17 mouse cellular contexts compared by ENCODE assay signal in the genomic region with DNA sequence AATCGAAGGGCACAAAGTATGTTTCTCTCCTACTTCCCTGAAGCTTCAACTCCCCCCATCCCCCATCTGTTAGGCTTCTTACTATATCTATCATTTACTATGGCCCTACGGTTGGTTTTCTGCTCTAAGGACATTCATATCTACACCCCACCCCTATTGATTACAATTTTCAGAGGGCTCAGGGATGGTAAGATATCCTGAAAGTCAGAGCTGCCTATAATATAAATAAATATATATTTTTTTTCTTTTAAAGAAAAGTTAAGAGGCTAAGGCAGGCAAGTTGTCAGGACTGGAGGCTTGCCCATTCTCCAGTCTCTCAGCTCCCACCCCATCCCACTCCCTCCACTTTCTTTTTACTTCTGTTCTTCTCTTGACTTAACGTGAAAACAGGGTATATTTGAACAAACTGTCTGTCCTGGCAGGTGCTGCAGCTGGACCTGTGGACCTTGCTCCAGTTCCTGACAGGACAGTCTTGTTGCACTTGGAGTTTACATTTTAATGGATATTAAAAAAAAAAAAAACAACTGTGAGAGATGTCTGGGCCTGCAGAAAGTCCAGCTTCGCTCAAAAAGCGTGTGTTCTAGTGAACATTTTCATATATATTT. TPM values are rescaled to one million over a fixed set of nuclear protein-coding genes. Genes with fewer than 3 reads are reported as not detected.
DNase-seq lines count a peak whose midpoint lies in the region; ATAC-seq and TF ChIP-seq lines count a peak whose summit lies in the region.
"Had no signal": no experiment of that assay in that cellular context is flagged by ENCODE, and none has a peak within 500 bp of the region (broad histone marks: within the 10 kb centered on the region; RNA-seq: fewer than 3 reads in every experiment).

No protein-coding gene starts in this region.

- no peaks in the 10 kb centered on the region for H3K36me3 ChIP-seq in embryonic facial prominence, embryonic 10.5 days (replicated peaks)
- no peaks in the 10 kb centered on the region for H3K36me3 ChIP-seq in hindbrain, embryonic 11.5 days (ENCODE audit: control insufficient read depth, insufficient read depth, low read length)
- H3K36me3 ChIP-seq in kidney, adult 2 months (ENCODE audit: control insufficient read depth, insufficient read depth, low read length): no peaks in the 10 kb centered on the region
- peaks cover 28% of the 10 kb centered on the region for H3K36me3 ChIP-seq in neural tube, embryonic 12.5 days
- H3K36me3 ChIP-seq: limb, embryonic 13.5 days had no signal

- peak; percentile 14 for DNase-seq in embryonic facial prominence, embryonic 10.5 days (ENCODE audit: low spot score)
- DNase-seq in hindbrain, embryonic 11.5 days (ENCODE audit: low spot score): peak; percentile 42
- peak; percentile 76 for DNase-seq in kidney, adult 2 months
- DNase-seq in layer of hippocampus, postnatal 14 days (ENCODE audit: low spot score in 2 of 2): no peak
- no peak for DNase-seq in adrenal gland, adult 18-20 months (ENCODE audit: low spot score in 2 of 2)
- DNase-seq: adrenal gland, postnatal 25 days; cerebellum, postnatal 36 days; heart, postnatal 36 days; thymus, postnatal 25 days had no signal

- H3K27me3 ChIP-seq in embryonic facial prominence, embryonic 10.5 days (replicated peaks; ENCODE audit: low read depth, poor library complexity, severe bottlenecking): peaks cover 100% of the 10 kb centered on the region
- H3K27me3 ChIP-seq in hindbrain, embryonic 11.5 days (ENCODE audit: control insufficient read depth, insufficient read depth, low read length): peaks cover 73% of the 10 kb centered on the region
- H3K27me3 ChIP-seq in kidney, adult 2 months (replicated peaks; ENCODE audit: control insufficient read depth, insufficient read depth, low read length): no peaks in the 10 kb centered on the region
- no peaks in the 10 kb centered on the region for H3K27me3 ChIP-seq in neural tube, embryonic 12.5 days (replicated peaks)

- 11% methylated on average over 5 of the region's 5 CpGs for WGBS in embryonic facial prominence, embryonic 10.5 days
- 31% methylated on average over 5 of the region's 5 CpGs for WGBS in hindbrain, embryonic 11.5 days
- WGBS in kidney, adult 2 months: 34% methylated on average over 5 of the region's 5 CpGs
- WGBS in neural tube, embryonic 12.5 days: 22% methylated on average over 5 of the region's 5 CpGs

- H3K9ac ChIP-seq in hindbrain, embryonic 11.5 days (ENCODE audit: low read depth, low read length): peak overlapping the region; percentile 31; the same call in 1 of the 2 replicates
- H3K9ac ChIP-seq in neural tube, embryonic 12.5 days: peak overlapping the region; percentile 100
- H3K9ac ChIP-seq: limb, embryonic 13.5 days had no signal

- H3K4me1 ChIP-seq in embryonic facial prominence, embryonic 10.5 days: peaks cover 20% of the 10 kb centered on the region
- peaks cover 10% of the 10 kb centered on the region; the same call in 1 of the 2 replicates for H3K4me1 ChIP-seq in hindbrain, embryonic 11.5 days (replicated peaks; ENCODE audit: control insufficient read depth, insufficient read depth, low read length)
- H3K4me1 ChIP-seq in kidney, adult 2 months (ENCODE audit: control insufficient read depth, insufficient read depth, low read length): peaks cover 27% of the 10 kb centered on the region
- H3K4me1 ChIP-seq in neural tube, embryonic 12.5 days: peaks cover 84% of the 10 kb centered on the region

- no peak overlapping the region for H3K27ac ChIP-seq in embryonic facial prominence, embryonic 10.5 days (replicated peaks)
- H3K27ac ChIP-seq in hindbrain, embryonic 11.5 days (ENCODE audit: low read depth, low read length): peak overlapping the region; percentile 98
- H3K27ac ChIP-seq in kidney, adult 2 months (ENCODE audit: insufficient read depth, low read depth, low read length): peak overlapping the region; percentile 89; the same call in 1 of the 2 replicates
- peak overlapping the region; percentile 100 for H3K27ac ChIP-seq in neural tube, embryonic 12.5 days
- H3K27ac ChIP-seq: limb, embryonic 13.5 days; macrophage had no signal

- TF ChIP-seq CTCF in kidney, adult 2 months (conservative IDR thresholded peaks at IDR 0.05; ENCODE audit: insufficient read depth, insufficient read length, low read depth, low read length): no peak

- H3K4me2 ChIP-seq in hindbrain, embryonic 11.5 days (replicated peaks; ENCODE audit: low read depth, low read length): peak overlapping the region; percentile 79
- peak overlapping the region; percentile 100 for H3K4me2 ChIP-seq in neural tube, embryonic 12.5 days (replicated peaks)
- H3K4me2 ChIP-seq: limb, embryonic 13.5 days had no signal

- TF ChIP-seq POLR2A in kidney, adult 2 months (IDR thresholded peaks at IDR 0.05; ENCODE audit: low read depth, low read length): no peak

- H3K9me3 ChIP-seq in embryonic facial prominence, embryonic 10.5 days: no peaks in the 10 kb centered on the region
- no peaks in the 10 kb centered on the region for H3K9me3 ChIP-seq in hindbrain, embryonic 11.5 days (ENCODE audit: control insufficient read depth, low read length)
- no peaks in the 10 kb centered on the region for H3K9me3 ChIP-seq in neural tube, embryonic 12.5 days
- H3K9me3 ChIP-seq: limb, embryonic 13.5 days had no signal

- no peak for ATAC-seq in hindbrain, embryonic 11.5 days (ENCODE audit: low FRiP score)
- no peak for ATAC-seq in neural tube, embryonic 12.5 days (ENCODE audit: low FRiP score, low read depth)
- no peak for ATAC-seq in activated CD4-positive, CD25-positive, alpha-beta regulatory T cell, adult 4 months
- ATAC-seq: midbrain, embryonic 16.5 days had no signal

- peak overlapping the region; percentile 49 for H3K4me3 ChIP-seq in embryonic facial prominence, embryonic 10.5 days
- no peak overlapping the region for H3K4me3 ChIP-seq in hindbrain, embryonic 11.5 days (ENCODE audit: low read depth, low read length)
- no peak overlapping the region for H3K4me3 ChIP-seq in kidney, adult 2 months (ENCODE audit: insufficient read depth, low read depth, low read length)
- H3K4me3 ChIP-seq in neural tube, embryonic 12.5 days: no peak overlapping the region
- H3K4me3 ChIP-seq: limb, embryonic 13.5 days had no signal

RNA-seq across cellular contexts. Expression of gene Hoxb2, which starts 3.3 kb away (rescaled TPM):
- polyA plus RNA-seq in embryonic facial prominence, embryonic 10.5 days (2016; fragmentation: Nextera tagmentation; extraction: Ambion mirVana): 5.8 and 17.0 TPM in 2 replicates
- polyA plus RNA-seq in hindbrain, embryonic 11.5 days (2014; fragmentation: Nextera tagmentation; extraction: Ambion mirVana): 64.9 and 67.5 TPM in 2 replicates
- 22.8 and 28.4 TPM in 2 replicates for polyA plus RNA-seq in kidney, adult 2 months (2012; rRNA removed)
- polyA plus RNA-seq in neural tube, embryonic 12.5 days (2016; fragmentation: Nextera tagmentation; extraction: Ambion mirVana): 109 and 119 TPM in 2 replicates
- not detected for polyA plus RNA-seq in activated CD4-positive, CD25-positive, alpha-beta regulatory T cell, adult 4 months (2017; shearing (Covaris generic))
- not detected for total RNA-seq in layer of hippocampus, postnatal 14 days (2021)
- 10 to 100 TPM; 17.1 to 21.5 TPM for total RNA-seq in adrenal gland, adult 18-20 months (2021)
- total RNA-seq: layer of hippocampus, postnatal 10 days had no signal
- polyA plus RNA-seq: macrophage had no signal

RNA-seq across cellular contexts. Expression of gene Hoxb1, which starts 18.5 kb away (rescaled TPM):
- polyA plus RNA-seq in embryonic facial prominence, embryonic 10.5 days (2016; fragmentation: Nextera tagmentation; extraction: Ambion mirVana): 1.2 and 7.1 TPM in 2 replicates
- polyA plus RNA-seq in hindbrain, embryonic 11.5 days (2014; fragmentation: Nextera tagmentation; extraction: Ambion mirVana): 7.3 and 8.2 TPM in 2 replicates
- not detected in 2 replicates for polyA plus RNA-seq in kidney, adult 2 months (2012; rRNA removed)
- polyA plus RNA-seq in neural tube, embryonic 12.5 days (2016; fragmentation: Nextera tagmentation; extraction: Ambion mirVana): 8.1 and 8.8 TPM in 2 replicates
- polyA plus RNA-seq in activated CD4-positive, CD25-positive, alpha-beta regulatory T cell, adult 4 months (2017; shearing (Covaris generic)): not detected
- total RNA-seq in layer of hippocampus, postnatal 14 days (2021): not detected
- total RNA-seq in adrenal gland, adult 18-20 months (2021): not detected
- total RNA-seq: adrenal gland, postnatal 25 days; heart, adult 8-10 months; heart, postnatal 36 days; layer of hippocampus, postnatal 10 days had no signal
- polyA plus RNA-seq: macrophage; midbrain, embryonic 16.5 days; spleen, adult 2 months had no signal

RNA-seq across cellular contexts. Expression of gene Hoxb3, which starts 23.9 kb away (rescaled TPM):
- polyA plus RNA-seq in embryonic facial prominence, embryonic 10.5 days (2016; fragmentation: Nextera tagmentation; extraction: Ambion mirVana): 0.69 and 3.4 TPM in 2 replicates
- polyA plus RNA-seq in hindbrain, embryonic 11.5 days (2014; fragmentation: Nextera tagmentation; extraction: Ambion mirVana): 10.5 and 13.1 TPM in 2 replicates
- 10.1 and 14.1 TPM in 2 replicates for polyA plus RNA-seq in kidney, adult 2 months (2012; rRNA removed)
- 21.2 and 26.5 TPM in 2 replicates for polyA plus RNA-seq in neural tube, embryonic 12.5 days (2016; fragmentation: Nextera tagmentation; extraction: Ambion mirVana)
- polyA plus RNA-seq in activated CD4-positive, CD25-positive, alpha-beta regulatory T cell, adult 4 months (2017; shearing (Covaris generic)): not detected
- total RNA-seq in layer of hippocampus, postnatal 14 days (2021): not detected
- total RNA-seq in adrenal gland, adult 18-20 months (2021): 10 to 100 TPM; 17.2 to 20.7 TPM
- total RNA-seq: layer of hippocampus, postnatal 10 days had no signal
- polyA plus RNA-seq: midbrain, embryonic 16.5 days had no signal

RNA-seq across cellular contexts. Expression of gene Hoxb4, which starts 29.0 kb away (rescaled TPM):
- 0.09 and 0.23 TPM in 2 replicates for polyA plus RNA-seq in embryonic facial prominence, embryonic 10.5 days (2016; fragmentation: Nextera tagmentation; extraction: Ambion mirVana)
- 3.5 and 5.1 TPM in 2 replicates for polyA plus RNA-seq in hindbrain, embryonic 11.5 days (2014; fragmentation: Nextera tagmentation; extraction: Ambion mirVana)
- 12.6 and 14.6 TPM in 2 replicates for polyA plus RNA-seq in kidney, adult 2 months (2012; rRNA removed)
- 10.2 and 15.1 TPM in 2 replicates for polyA plus RNA-seq in neural tube, embryonic 12.5 days (2016; fragmentation: Nextera tagmentation; extraction: Ambion mirVana)
- polyA plus RNA-seq in activated CD4-positive, CD25-positive, alpha-beta regulatory T cell, adult 4 months (2017; shearing (Covaris generic)): 1 to 10 TPM in 1 of 2 experiments, under 1 TPM in 1; 0.98 to 1.1 TPM
- not detected for total RNA-seq in layer of hippocampus, postnatal 14 days (2021)
- total RNA-seq in adrenal gland, adult 18-20 months (2021): 10 to 100 TPM; 16.3 to 22.1 TPM
- total RNA-seq: layer of hippocampus, postnatal 10 days had no signal
- polyA plus RNA-seq: midbrain, embryonic 16.5 days had no signal

RNA-seq across cellular contexts. Expression of gene Hoxb5, which starts 43.9 kb away (rescaled TPM):
- polyA plus RNA-seq in embryonic facial prominence, embryonic 10.5 days (2016; fragmentation: Nextera tagmentation; extraction: Ambion mirVana): 0.07 and 0.28 TPM in 2 replicates
- 33.1 and 42.5 TPM in 2 replicates for polyA plus RNA-seq in hindbrain, embryonic 11.5 days (2014; fragmentation: Nextera tagmentation; extraction: Ambion mirVana)
- polyA plus RNA-seq in kidney, adult 2 months (2012; rRNA removed): 7.7 and 8.4 TPM in 2 replicates
- polyA plus RNA-seq in neural tube, embryonic 12.5 days (2016; fragmentation: Nextera tagmentation; extraction: Ambion mirVana): 79.2 and 94.7 TPM in 2 replicates
- not detected for polyA plus RNA-seq in activated CD4-positive, CD25-positive, alpha-beta regulatory T cell, adult 4 months (2017; shearing (Covaris generic))
- total RNA-seq in layer of hippocampus, postnatal 14 days (2021): not detected
- 10 to 100 TPM; 11.6 to 27.3 TPM for total RNA-seq in adrenal gland, adult 18-20 months (2021)
- total RNA-seq: layer of hippocampus, postnatal 10 days had no signal
- polyA plus RNA-seq: macrophage; midbrain, embryonic 16.5 days had no signal

Comparison
In these comparisons a context has a peak if more than half of its experiments do, and no peak if none do; other contexts are left out.
1. DNase-seq: peak in embryonic facial prominence, embryonic 10.5 days (single experiment), hindbrain, embryonic 11.5 days (single experiment) and kidney, adult 2 months (single experiment); none in layer of hippocampus, postnatal 14 days (0 of 2) and adrenal gland, adult 18-20 months (0 of 2).